Mouse (Mus musculus): Measurements from ENCODE around the gene Atxn1.

GRCm38 (mm10) chr13:45732590-45732989, 232.2 kb downstream of the Atxn1 start:
- TF ChIP-seq CTCF (IDR thresholded peaks at IDR 0.05) (no peak), EP300 (IDR thresholded peaks at IDR 0.05) (no peak)

Measured in lung, postnatal 0 days (tissue).